Mouse (Mus musculus) forebrain, embryonic 13.5 days (tissue): Measurements from ENCODE around the gene Fkbp15. TPM values are rescaled to one million over a fixed set of nuclear protein-coding genes. Genes with fewer than 3 reads are reported as not detected.

Source experiments
- ATAC-seq: fragments of 200-750 bp; cut with Nextera tagmentation; 2 replicates; pipeline ENCODE4 v1.8.0; 2017
- H3K27ac ChIP-seq: fragments of 300-500 bp; sonication (generic); 2 replicates; pipeline ENCODE4 v1.5.1; 2015; ENCODE audit warnings: inconsistent platforms, mild to moderate bottlenecking, moderate library complexity
- H3K27me3 ChIP-seq: fragments of 300-500 bp; sonication (generic); 2 replicates; pipeline ENCODE4 v1.6.1; 2015; ENCODE audit warnings: mild to moderate bottlenecking, inconsistent platforms
- H3K36me3 ChIP-seq: fragments of 300-500 bp; sonication (generic); 2 replicates; pipeline ENCODE4 v1.6.1; 2015; ENCODE audit warnings: mild to moderate bottlenecking, inconsistent platforms; ENCODE audit not compliant: poor library complexity, severe bottlenecking
- H3K4me1 ChIP-seq: fragments of 300-500 bp; sonication (generic); 2 replicates; pipeline ENCODE4 v1.6.1; 2015; ENCODE audit warnings: inconsistent platforms
- H3K4me2 ChIP-seq: fragments of 300-500 bp; sonication (generic); 2 replicates; pipeline ENCODE4 v1.6.1; 2015; ENCODE audit warnings: inconsistent platforms, mild to moderate bottlenecking, moderate library complexity
- H3K4me3 ChIP-seq: fragments of 300-500 bp; sonication (generic); 2 replicates; pipeline ENCODE4 v1.5.1; 2015; ENCODE audit warnings: mild to moderate bottlenecking, inconsistent platforms
- H3K9ac ChIP-seq: fragments of 300-500 bp; sonication (generic); 2 replicates; pipeline ENCODE4 v1.6.1; 2015; ENCODE audit warnings: mild to moderate bottlenecking, inconsistent platforms
- H3K9me3 ChIP-seq: fragments of 300-500 bp; sonication (generic); replicated peaks from 2 replicates; pipeline ENCODE4 v1.6.1; 2016; ENCODE audit warnings: inconsistent platforms
- WGBS: fragments of 180-500 bp; shearing (Covaris S2); methylation state at CpG from one replicate; pipeline ENCODE4 v1.1.7; 2015; 5-methylcytosine and 5-hydroxymethylcytosine counted together
- polyA plus RNA-seq: library from polyadenylated mRNA; unstranded; fragments of >200 nt; fragmentation: Nextera tagmentation; extraction: Ambion mirVana; gene quantifications from 2 replicates; pipeline ENCODE4 v1.2.1, GENCODE M21; 2015

Fkbp15 gene
- polyA plus RNA-seq, 1 experiment from 2014 or later, result 19.7 TPM

DNA sequence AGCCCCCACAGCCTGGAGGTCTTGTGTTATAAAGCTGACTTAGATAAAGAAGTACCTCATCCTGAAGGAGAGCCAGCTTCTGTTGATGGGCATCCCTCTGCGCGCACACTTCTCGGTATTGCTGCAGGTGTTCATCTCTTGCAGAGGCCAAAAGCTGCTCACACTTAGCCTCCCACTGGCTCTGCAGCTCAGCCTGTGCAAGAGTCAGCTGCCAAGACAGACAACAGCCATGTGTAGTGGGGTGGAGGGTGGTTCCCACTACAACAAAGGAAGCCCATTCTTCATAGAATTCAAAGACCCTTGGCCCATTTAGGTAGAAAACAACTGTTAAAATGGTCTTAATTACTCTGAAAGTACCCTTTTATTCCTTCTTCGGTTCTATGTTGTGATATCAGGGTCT is 53.5 kb downstream of the Fkbp15 start:
- Histone ChIP-seq H3K9ac (no peak overlapping the region), H3K27ac (no peak overlapping the region), H3K4me1 (no peaks in the 10 kb centered on the region), H3K9me3 (no peaks in the 10 kb centered on the region), H3K27me3 (no peaks in the 10 kb centered on the region), H3K36me3 (peaks cover 62% of the 10 kb centered on the region), H3K4me3 (no peak overlapping the region), H3K4me2 (no peak overlapping the region)
- 67% methylated on average over 4 of the region's 4 CpGs for WGBS
- no peak for ATAC-seq

DNA sequence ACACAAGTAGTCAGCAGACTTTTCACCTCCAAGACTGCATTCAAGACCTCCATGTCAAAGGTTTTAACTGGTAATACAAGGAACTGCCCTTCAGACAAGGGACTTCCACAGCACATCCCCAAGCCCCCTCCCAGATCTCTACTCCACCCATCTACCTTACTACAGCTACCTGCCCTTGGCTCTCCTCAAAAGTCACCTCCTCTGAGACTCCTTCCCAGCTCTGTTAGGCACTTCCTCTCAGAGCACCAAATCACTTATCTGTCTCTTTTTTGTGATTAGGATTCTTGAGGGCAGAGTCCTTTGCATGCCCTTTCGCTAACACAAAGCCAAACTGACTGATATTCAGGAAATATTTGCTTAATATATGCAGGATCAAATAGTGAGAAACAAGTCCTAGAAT is 54.0 kb downstream of the Fkbp15 start:
- WGBS, result 98% methylated on average over 1 of the region's 1 CpGs
- no peak overlapping the region for H3K27ac ChIP-seq
- H3K36me3 ChIP-seq, result peaks cover 63% of the 10 kb centered on the region
- H3K4me2 ChIP-seq, result no peak overlapping the region
- H3K9me3 ChIP-seq, result no peaks in the 10 kb centered on the region
- no peak overlapping the region for H3K9ac ChIP-seq
- no peaks in the 10 kb centered on the region for H3K4me1 ChIP-seq
- no peaks in the 10 kb centered on the region for H3K27me3 ChIP-seq
- H3K4me3 ChIP-seq, result no peak overlapping the region
- ATAC-seq, result no peak

DNA sequence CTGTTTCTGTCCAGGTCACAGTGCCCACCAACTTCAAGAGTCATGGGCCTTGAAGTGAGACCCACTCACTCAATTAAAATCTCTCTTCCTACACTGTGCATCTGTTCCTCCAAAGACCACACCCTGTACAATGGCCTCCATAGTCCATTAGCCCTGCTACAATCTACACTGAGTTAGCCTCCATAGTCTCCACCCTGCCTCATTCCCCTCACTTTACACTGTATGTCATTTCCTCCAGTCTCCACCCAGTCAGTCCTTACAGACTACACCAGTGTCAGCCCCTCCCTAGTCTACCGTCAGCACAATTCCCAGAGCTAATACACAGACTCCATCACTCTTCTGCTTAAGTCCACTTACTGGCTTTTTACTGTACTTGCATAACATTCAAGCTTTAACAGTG is 57.1 kb downstream of the Fkbp15 start:
- Histone ChIP-seq H3K4me3 (no peak overlapping the region), H3K4me1 (no peaks in the 10 kb centered on the region), H3K36me3 (peaks cover 82% of the 10 kb centered on the region), H3K27me3 (no peaks in the 10 kb centered on the region), H3K4me2 (no peak overlapping the region), H3K9me3 (no peaks in the 10 kb centered on the region), H3K27ac (no peak overlapping the region), H3K9ac (no peak overlapping the region)
- ATAC-seq, result no peak
- 90% methylated on average over 1 of the region's 1 CpGs for WGBS

DNA sequence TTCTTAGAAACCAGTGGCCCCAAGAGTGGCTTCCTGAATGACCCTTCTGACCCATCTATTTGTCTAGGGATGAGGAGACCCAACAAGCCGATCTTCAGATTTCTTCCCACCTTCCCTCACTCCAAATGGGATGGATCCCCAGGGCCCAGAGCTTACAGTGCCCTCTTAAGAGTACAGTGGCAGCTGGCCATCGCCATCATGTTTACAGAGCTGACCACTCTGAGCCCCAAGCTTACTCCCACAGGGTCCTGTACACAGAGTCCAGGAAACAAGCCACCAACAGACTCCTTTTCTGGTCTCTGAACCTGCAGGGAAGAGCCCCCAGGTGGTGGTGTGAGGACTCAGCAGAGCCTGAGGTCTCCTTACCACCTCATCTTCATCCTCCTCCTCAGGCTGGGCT is 57.6 kb downstream of the Fkbp15 start:
- no peak overlapping the region for H3K9ac ChIP-seq
- no peak overlapping the region for H3K4me3 ChIP-seq
- no peak overlapping the region for H3K27ac ChIP-seq
- ATAC-seq, result no peak
- no peak overlapping the region for H3K4me2 ChIP-seq
- H3K36me3 ChIP-seq, result peaks cover 80% of the 10 kb centered on the region
- H3K27me3 ChIP-seq, result no peaks in the 10 kb centered on the region
- no peaks in the 10 kb centered on the region for H3K4me1 ChIP-seq
- 93% methylated on average over 2 of the region's 2 CpGs for WGBS
- H3K9me3 ChIP-seq, result no peaks in the 10 kb centered on the region

DNA sequence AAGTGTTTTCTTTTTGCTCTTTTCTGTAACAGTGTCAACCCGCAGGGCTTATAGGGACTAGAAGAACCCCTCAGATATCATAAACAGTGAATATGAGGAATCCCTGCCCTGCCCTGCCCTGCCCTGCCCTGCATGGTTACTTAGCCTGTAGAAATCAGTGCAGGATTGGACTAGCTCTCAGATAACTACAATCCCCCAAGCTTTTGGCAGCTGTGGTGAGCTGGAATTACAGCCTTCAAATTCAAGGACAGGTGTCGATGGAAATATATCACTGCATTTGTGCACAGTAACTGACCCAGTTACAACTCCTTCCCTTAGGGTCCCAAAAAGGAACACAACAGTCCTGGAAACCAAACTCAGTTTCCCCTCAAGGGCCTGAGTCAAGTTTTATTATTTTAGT is 60.3 kb downstream of the Fkbp15 start:
- no peak for ATAC-seq
- Histone ChIP-seq H3K36me3 (peaks cover 79% of the 10 kb centered on the region), H3K27me3 (no peaks in the 10 kb centered on the region), H3K9me3 (no peaks in the 10 kb centered on the region), H3K4me2 (no peak overlapping the region), H3K4me1 (no peaks in the 10 kb centered on the region), H3K4me3 (no peak overlapping the region), H3K27ac (no peak overlapping the region), H3K9ac (no peak overlapping the region)
- WGBS, result 92% methylated on average over 2 of the region's 2 CpGs

GRCm38 (mm10) chr4:62297280-62298130 is 62.8 kb downstream of the Fkbp15 start:
- Histone ChIP-seq H3K9me3 (no peaks in the 10 kb centered on the region), H3K4me2 (no peak overlapping the region), H3K27me3 (no peaks in the 10 kb centered on the region), H3K9ac (no peak overlapping the region), H3K27ac (no peak overlapping the region), H3K36me3 (peaks cover 54% of the 10 kb centered on the region), H3K4me1 (0 out of 2 replicates have a peak, but pooled peaks cover 3% of the 10 kb centered on the region), H3K4me3 (no peak overlapping the region)
- no peak for ATAC-seq
- WGBS, result 88% methylated on average over 3 of the region's 3 CpGs

DNA sequence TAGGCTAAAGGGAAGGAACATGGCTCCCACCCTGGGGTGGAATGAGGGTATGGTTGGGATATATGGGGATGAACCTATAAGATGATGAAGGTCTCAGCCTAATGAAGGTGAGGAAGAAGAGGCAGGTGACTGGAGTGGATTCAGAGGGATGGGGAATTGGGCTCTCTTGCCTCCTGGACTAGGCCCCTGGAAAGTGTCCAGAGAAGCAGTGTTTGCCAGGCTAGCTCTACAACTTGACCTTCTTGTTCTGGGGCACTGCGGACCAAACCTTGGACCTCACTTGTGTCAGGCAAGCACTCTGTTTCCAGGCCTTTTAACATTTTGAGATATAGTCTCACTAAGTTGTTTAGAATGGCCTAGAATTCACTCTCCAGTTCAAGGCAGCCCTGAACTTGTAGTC is 65.6 kb downstream of the Fkbp15 start:
- 95% methylated on average over 1 of the region's 1 CpGs for WGBS
- Histone ChIP-seq H3K4me3 (no peak overlapping the region), H3K4me1 (0 out of 2 replicates have a peak, but pooled peaks cover 4% of the 10 kb centered on the region), H3K4me2 (no peak overlapping the region), H3K9ac (no peak overlapping the region), H3K27me3 (no peaks in the 10 kb centered on the region), H3K36me3 (peaks cover 28% of the 10 kb centered on the region), H3K27ac (no peak overlapping the region), H3K9me3 (no peaks in the 10 kb centered on the region)
- no peak for ATAC-seq

GRCm38 (mm10) chr4:62293219-62293861 is 67.0 kb downstream of the Fkbp15 start:
- ATAC-seq, result no peak
- H3K27ac ChIP-seq, result no peak overlapping the region
- H3K4me2 ChIP-seq, result no peak overlapping the region
- no peaks in the 10 kb centered on the region for H3K9me3 ChIP-seq
- H3K27me3 ChIP-seq, result no peaks in the 10 kb centered on the region
- H3K9ac ChIP-seq, result no peak overlapping the region
- H3K36me3 ChIP-seq, result peaks cover 15% of the 10 kb centered on the region
- 74% methylated on average over 10 of the region's 10 CpGs for WGBS
- 0 out of 2 replicates have a peak, but pooled peaks cover 4% of the 10 kb centered on the region for H3K4me1 ChIP-seq
- H3K4me3 ChIP-seq, result no peak overlapping the region

DNA sequence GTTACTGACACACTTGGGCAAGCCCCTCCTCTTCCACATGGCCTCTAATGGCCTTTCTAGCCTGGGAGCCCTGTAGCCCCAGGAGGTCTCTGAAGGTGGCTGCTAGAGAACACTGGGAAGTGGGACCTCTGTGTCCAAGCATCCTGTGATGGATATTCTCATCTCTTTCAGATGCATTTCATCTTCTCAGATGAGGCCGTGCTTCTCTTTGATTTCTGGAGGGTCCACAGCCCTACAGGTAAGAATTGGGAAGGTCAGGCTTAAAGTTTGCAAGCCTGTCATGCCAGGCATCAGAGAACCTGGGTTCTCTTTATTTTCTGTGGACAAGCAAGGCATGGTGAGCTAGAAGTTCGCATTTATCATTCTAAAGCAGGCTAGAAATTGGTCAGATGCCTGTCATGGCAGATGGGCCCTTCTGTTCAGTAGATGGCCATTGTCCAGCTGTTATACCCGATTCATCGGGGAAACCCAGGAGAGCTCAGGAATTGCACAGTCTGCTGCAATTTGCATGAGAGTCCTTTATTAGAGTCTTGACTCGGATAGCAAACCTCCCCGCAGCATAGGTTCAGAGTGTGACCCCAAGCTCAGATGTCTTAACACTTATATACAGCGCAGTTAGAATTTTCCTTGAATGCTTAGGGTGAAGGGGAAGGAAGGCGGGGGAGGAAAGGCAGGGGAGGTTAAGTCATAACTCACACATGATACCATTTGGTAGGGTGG is 67.7 kb downstream of the Fkbp15 start:
- Histone ChIP-seq H3K36me3 (peaks cover 13% of the 10 kb centered on the region), H3K4me2 (no peak overlapping the region), H3K9ac (no peak overlapping the region), H3K27me3 (no peaks in the 10 kb centered on the region), H3K27ac (no peak overlapping the region), H3K9me3 (no peaks in the 10 kb centered on the region), H3K4me3 (no peak overlapping the region), H3K4me1 (peaks cover 9% of the 10 kb centered on the region; the same call in 1 of the 2 replicates)
- ATAC-seq, result no peak
- WGBS, result 77% methylated on average over 8 of the region's 8 CpGs

GRCm38 (mm10) chr4:62290816-62291505 is 69.4 kb downstream of the Fkbp15 start:
- ATAC-seq, result no peak
- no peak overlapping the region for H3K4me2 ChIP-seq
- no peaks in the 10 kb centered on the region for H3K9me3 ChIP-seq
- no peak overlapping the region for H3K4me3 ChIP-seq
- no peak overlapping the region for H3K27ac ChIP-seq
- 95% methylated on average over 9 of the region's 9 CpGs for WGBS
- H3K4me1 ChIP-seq, result peaks cover 18% of the 10 kb centered on the region
- H3K36me3 ChIP-seq, result no peaks in the 10 kb centered on the region
- no peaks in the 10 kb centered on the region for H3K27me3 ChIP-seq
- H3K9ac ChIP-seq, result no peak overlapping the region

- Histone ChIP-seq H3K4me2 (no peak overlapping the region), H3K9ac (no peak overlapping the region), H3K4me3 (no peak overlapping the region), H3K9me3 (no peaks in the 10 kb centered on the region), H3K4me1 (peaks cover 19% of the 10 kb centered on the region), H3K27ac (no peak overlapping the region), H3K36me3 (no peaks in the 10 kb centered on the region), H3K27me3 (no peaks in the 10 kb centered on the region)
- no peak for ATAC-seq
- 88% methylated on average over 7 of the region's 7 CpGs for WGBS
Observed at GRCm38 (mm10) chr4:62289226-62289625, 71.1 kb downstream of the Fkbp15 start.
